Mouse (Mus musculus) intestine, postnatal 0 days (tissue): ENCODE results near the gene Ccdc158. TPM values are rescaled to one million over a fixed set of nuclear protein-coding genes. Genes with fewer than 3 reads are reported as not detected.

Source experiments
- ATAC-seq: fragments of 200-750 bp; cut with Nextera tagmentation; 2 replicates; pipeline ENCODE4 v1.8.0; 2017; ENCODE audit warnings: mild to moderate bottlenecking, moderate TSS enrichment, moderate library complexity
- H3K27ac ChIP-seq: fragments of 300-500 bp; sonication (generic); 2 replicates; pipeline ENCODE4 v1.5.1; 2014; ENCODE audit warnings: mild to moderate bottlenecking, low read depth, low read length, moderate library complexity
- H3K27me3 ChIP-seq: fragments of 300-500 bp; sonication (generic); replicated peaks from 2 replicates; pipeline ENCODE4 v1.6.1; 2014; ENCODE audit warnings: low read length, mixed read lengths; ENCODE audit not compliant: control insufficient read depth, insufficient read depth
- H3K36me3 ChIP-seq: fragments of 300-500 bp; sonication (generic); 2 replicates; pipeline ENCODE4 v1.6.1; 2014; ENCODE audit warnings: mild to moderate bottlenecking, moderate library complexity; ENCODE audit not compliant: control insufficient read depth, insufficient read depth
- H3K4me1 ChIP-seq: fragments of 300-500 bp; sonication (generic); replicated peaks from 2 replicates; pipeline ENCODE4 v1.6.1; 2014; ENCODE audit warnings: antibody characterized with exemption, low read length, mixed read lengths; ENCODE audit not compliant: control insufficient read depth, insufficient read depth
- H3K4me2 ChIP-seq: fragments of 300-500 bp; sonication (generic); replicated peaks from 2 replicates; pipeline ENCODE4 v1.6.1; 2014; ENCODE audit warnings: low read depth, mild to moderate bottlenecking, moderate library complexity
- H3K4me3 ChIP-seq: fragments of 300-500 bp; sonication (generic); 2 replicates; pipeline ENCODE4 v1.5.1; 2014; ENCODE audit warnings: low read depth, low read length
- H3K9ac ChIP-seq: fragments of 300-500 bp; sonication (generic); 2 replicates; pipeline ENCODE4 v1.6.1; 2014; ENCODE audit warnings: mild to moderate bottlenecking, low read depth, low read length
- H3K9me3 ChIP-seq: fragments of 300-500 bp; sonication (generic); 2 replicates; pipeline ENCODE4 v1.6.1; 2016; ENCODE audit warnings: mixed run types; ENCODE audit not compliant: control insufficient read depth
- CTCF ChIP-seq: sonication (generic); IDR thresholded peaks from 2 replicates; pipeline ENCODE4 v1.5.1; 2016; ENCODE audit warnings: low read depth, mild to moderate bottlenecking, control low read depth, antibody characterized with exemption, moderate library complexity
- WGBS: fragments of 180-500 bp; shearing (Covaris S2); extraction: QIAGEN DNeasy Blood & Tissue Kit; methylation state at CpG from one replicate; pipeline ENCODE4 v1.1.7; 2014; 5-methylcytosine and 5-hydroxymethylcytosine counted together
- polyA plus RNA-seq: library from polyadenylated mRNA; unstranded; fragments of >200 nt; fragmentation: Nextera tagmentation; extraction: Ambion mirVana; gene quantifications from 2 replicates; pipeline ENCODE4 v1.2.1, GENCODE M21; 2015

Gene Ccdc158
- polyA plus RNA-seq, 1 experiment from 2014 or later = 0.29 TPM

DNA sequence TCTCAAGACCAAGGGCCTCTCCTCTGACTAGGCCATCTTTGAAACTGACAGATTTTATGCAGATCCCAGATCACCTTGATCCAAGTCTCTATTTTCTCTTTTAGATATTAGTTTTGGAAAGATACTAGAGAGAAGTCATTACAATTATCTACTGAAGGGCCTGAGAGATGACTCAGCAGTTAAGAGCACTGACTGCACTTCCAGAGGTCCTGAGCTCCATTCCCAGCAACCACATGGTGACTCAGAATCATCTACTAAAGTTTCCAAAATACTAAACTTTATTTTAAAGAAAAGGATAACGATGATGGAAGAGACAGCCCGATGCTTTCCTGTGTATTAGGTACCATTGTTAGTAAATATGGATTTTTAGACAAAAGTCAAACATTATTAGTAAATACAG is 39.8 kb upstream of the Ccdc158 start:
- TF ChIP-seq CTCF = no peak
- H3K4me3 ChIP-seq = no peak overlapping the region
- H3K36me3 ChIP-seq = no peaks in the 10 kb centered on the region
- no peaks in the 10 kb centered on the region for H3K9me3 ChIP-seq
- no peak overlapping the region for H3K27ac ChIP-seq
- no peak for ATAC-seq
- 93% methylated on average over 2 of the region's 2 CpGs for WGBS
- H3K4me2 ChIP-seq = no peak overlapping the region
- H3K4me1 ChIP-seq = no peaks in the 10 kb centered on the region
- no peaks in the 10 kb centered on the region for H3K27me3 ChIP-seq
- no peak overlapping the region for H3K9ac ChIP-seq

- Histone ChIP-seq H3K4me3 (no peak overlapping the region), H3K27ac (no peak overlapping the region), H3K9ac (no peak overlapping the region), H3K27me3 (no peaks in the 10 kb centered on the region), H3K36me3 (no peaks in the 10 kb centered on the region), H3K4me1 (no peaks in the 10 kb centered on the region), H3K9me3 (no peaks in the 10 kb centered on the region), H3K4me2 (no peak overlapping the region)
- WGBS = 76% methylated on average over 5 of the region's 5 CpGs
- no peak for ATAC-seq
- TF ChIP-seq CTCF = no peak
These were observed 37.7 kb upstream of the Ccdc158 start for GRCm38 (mm10) chr5:92712621-92713395.

GRCm38 (mm10) chr5:92711666-92712290 is 36.7 kb upstream of the Ccdc158 start:
- H3K27ac ChIP-seq = no peak overlapping the region
- TF ChIP-seq CTCF = no peak
- no peaks in the 10 kb centered on the region for H3K9me3 ChIP-seq
- no peaks in the 10 kb centered on the region for H3K27me3 ChIP-seq
- no peak for ATAC-seq
- WGBS = 64% methylated on average over 5 of the region's 5 CpGs
- no peaks in the 10 kb centered on the region for H3K4me1 ChIP-seq
- no peaks in the 10 kb centered on the region for H3K36me3 ChIP-seq
- H3K4me3 ChIP-seq = no peak overlapping the region
- no peak overlapping the region for H3K4me2 ChIP-seq
- H3K9ac ChIP-seq = no peak overlapping the region

DNA sequence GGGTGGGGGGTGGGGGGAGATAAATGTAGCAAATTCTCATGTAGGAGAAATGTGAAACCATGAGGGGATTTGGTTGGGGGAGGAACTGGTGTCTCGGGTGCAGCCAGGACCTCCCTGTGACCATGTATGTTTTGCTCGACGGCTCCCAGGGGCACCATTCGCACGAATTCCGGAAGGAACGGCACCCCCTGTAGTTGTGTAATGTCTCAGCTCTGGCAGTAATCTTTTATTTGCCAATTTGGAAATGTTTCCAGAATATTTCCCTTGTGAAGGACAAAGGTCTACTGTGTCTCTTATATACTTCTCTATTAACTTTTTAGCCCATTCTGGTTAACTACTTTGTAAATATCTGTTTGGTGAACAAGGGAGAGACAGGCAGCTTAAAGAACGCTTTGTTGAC is 35.7 kb upstream of the Ccdc158 start:
- H3K9ac ChIP-seq = no peak overlapping the region
- WGBS = 74% methylated on average over 8 of the region's 8 CpGs
- H3K27ac ChIP-seq = no peak overlapping the region
- ATAC-seq = no peak
- no peaks in the 10 kb centered on the region for H3K4me1 ChIP-seq
- no peak overlapping the region for H3K4me2 ChIP-seq
- H3K9me3 ChIP-seq = no peaks in the 10 kb centered on the region
- no peak for TF ChIP-seq CTCF
- H3K36me3 ChIP-seq = no peaks in the 10 kb centered on the region
- no peaks in the 10 kb centered on the region for H3K27me3 ChIP-seq
- no peak overlapping the region for H3K4me3 ChIP-seq

DNA sequence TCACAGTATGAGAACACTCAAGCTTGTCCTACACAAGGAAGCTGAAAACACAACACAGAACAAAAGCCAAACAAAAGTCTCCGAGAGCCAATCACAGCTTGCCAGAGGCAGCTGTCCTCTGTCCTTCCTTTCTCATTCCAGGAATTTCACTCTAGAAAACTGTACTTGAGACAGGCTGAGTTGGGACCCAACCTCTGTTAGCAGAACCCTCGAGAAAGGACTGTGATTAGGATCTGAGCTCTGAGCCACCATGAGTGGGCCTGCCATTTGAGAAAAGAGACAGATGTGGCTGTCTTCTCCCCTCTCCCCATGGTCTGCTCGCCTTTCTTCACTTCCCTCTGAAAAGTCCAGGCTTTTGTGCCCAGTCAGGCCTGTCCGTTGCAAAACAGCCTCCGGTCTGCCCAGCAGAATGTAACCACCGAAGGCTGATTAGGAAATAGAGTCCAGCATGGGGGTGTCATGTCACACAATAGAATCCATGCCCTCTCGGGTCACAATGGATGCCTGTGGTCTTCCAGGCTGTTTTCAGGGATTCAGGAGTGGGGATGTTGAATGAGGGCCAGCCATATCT is 32.9 kb upstream of the Ccdc158 start:
- no peak overlapping the region; the same call in 1 of the 2 replicates for H3K27ac ChIP-seq
- 64% methylated on average over 7 of the region's 7 CpGs for WGBS
- no peaks in the 10 kb centered on the region for H3K27me3 ChIP-seq
- TF ChIP-seq CTCF = no peak
- no peak overlapping the region for H3K9ac ChIP-seq
- ATAC-seq = no peak
- no peaks in the 10 kb centered on the region for H3K9me3 ChIP-seq
- H3K36me3 ChIP-seq = no peaks in the 10 kb centered on the region
- no peak overlapping the region for H3K4me2 ChIP-seq
- H3K4me3 ChIP-seq = no peak overlapping the region
- no peaks in the 10 kb centered on the region for H3K4me1 ChIP-seq

DNA sequence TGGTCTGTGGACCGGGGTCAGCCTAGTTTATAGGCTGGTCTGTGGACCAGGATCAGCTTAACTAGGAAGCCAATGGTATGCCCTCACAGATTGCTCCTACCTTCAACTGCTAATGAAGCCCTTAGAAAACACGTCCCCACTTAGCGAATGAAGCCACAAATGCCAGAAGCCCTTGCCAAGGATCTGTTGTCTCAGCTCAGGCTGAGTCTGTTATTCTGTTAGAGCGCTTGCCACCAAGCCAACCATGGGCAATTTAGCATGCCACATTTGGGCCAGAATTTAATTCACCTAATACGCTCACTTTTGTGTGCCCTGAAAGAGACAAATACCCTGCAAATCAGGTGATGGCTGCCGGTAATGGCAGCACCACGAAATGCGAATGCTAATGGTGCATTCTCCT is 28.6 kb upstream of the Ccdc158 start:
- 90% methylated on average over 8 of the region's 8 CpGs for WGBS
- Histone ChIP-seq H3K4me1 (no peaks in the 10 kb centered on the region), H3K4me3 (no peak overlapping the region), H3K9ac (no peak overlapping the region), H3K9me3 (no peaks in the 10 kb centered on the region), H3K27ac (no peak overlapping the region), H3K4me2 (no peak overlapping the region), H3K36me3 (no peaks in the 10 kb centered on the region), H3K27me3 (no peaks in the 10 kb centered on the region; the same call in 1 of the 2 replicates)
- ATAC-seq = no peak
- TF ChIP-seq CTCF = no peak
